Mouse (Mus musculus) C2C12 (cell line): ENCODE measurements around the gene Akap7. TPM values are rescaled to one million over a fixed set of nuclear protein-coding genes. Genes with fewer than 3 reads are reported as not detected.

Experiments
- H3K27me3 ChIP-seq: one replicate; pipeline ENCODE4 v1.6.1; 2011; ENCODE audit not compliant: control insufficient read depth, insufficient read depth, insufficient read length
- H3K36me3 ChIP-seq: one replicate; pipeline ENCODE4 v1.6.1; 2011; ENCODE audit not compliant: control insufficient read depth, insufficient read depth
- H3K4me3 ChIP-seq: one replicate; pipeline ENCODE4 v1.5.1; 2011; ENCODE audit warnings: mild to moderate bottlenecking, control low read depth; ENCODE audit not compliant: poor library complexity, insufficient read depth, severe bottlenecking
- H3K79me2 ChIP-seq: one replicate; pipeline ENCODE4 v1.6.1; 2011; ENCODE audit not compliant: control insufficient read depth, insufficient read depth
- H3K79me3 ChIP-seq: one replicate; pipeline ENCODE4 v1.6.1; 2011; ENCODE audit warnings: low read depth, control low read depth
- H3ac ChIP-seq: one replicate; pipeline ENCODE3; 2011; ENCODE audit warnings: low read depth; ENCODE audit not compliant: control insufficient read depth, insufficient read length
- CEBPB ChIP-seq: IDR thresholded peaks from one replicate; pipeline ENCODE4 v1.6.1; 2011; ENCODE audit warnings: low read depth, mild to moderate bottlenecking, control low read depth, moderate library complexity
- CTCF ChIP-seq: IDR thresholded peaks from one replicate; pipeline ENCODE4 v1.5.1; 2011; ENCODE audit not compliant: control insufficient read depth, insufficient read depth, insufficient read length
- FOSL1 ChIP-seq: IDR thresholded peaks from one replicate; pipeline ENCODE4 v1.8.0; 2011; ENCODE audit warnings: mild to moderate bottlenecking, low read length; ENCODE audit not compliant: poor library complexity, insufficient read depth, severe bottlenecking
- MAX ChIP-seq: IDR thresholded peaks from one replicate; pipeline ENCODE4 v1.6.1; 2011; ENCODE audit warnings: mild to moderate bottlenecking, control low read depth
- MYOD1 ChIP-seq: IDR thresholded peaks from one replicate; pipeline ENCODE4 v1.6.1; 2011; ENCODE audit warnings: low read depth; ENCODE audit not compliant: control insufficient read depth, insufficient read length
- MYOG ChIP-seq: IDR thresholded peaks from one replicate; pipeline ENCODE4 v1.6.1; 2011; ENCODE audit not compliant: control insufficient read depth, insufficient read length; ENCODE audit errors: extremely low read depth
- USF1 ChIP-seq: IDR thresholded peaks from one replicate; pipeline ENCODE4 v1.6.1; 2011; ENCODE audit warnings: low read depth, mild to moderate bottlenecking, control low read depth, moderate library complexity
- polyA plus RNA-seq: library from polyadenylated mRNA; unstranded; fragments of >200 nt; fragmentation: generic; extraction: Trizol; gene quantifications from one replicate; pipeline ENCODE4 v1.2.1, GENCODE M21; 2012; ENCODE audit warnings: missing spikeins

Akap7 gene
- polyA plus RNA-seq, 1 experiment = 4.6 TPM

DNA sequence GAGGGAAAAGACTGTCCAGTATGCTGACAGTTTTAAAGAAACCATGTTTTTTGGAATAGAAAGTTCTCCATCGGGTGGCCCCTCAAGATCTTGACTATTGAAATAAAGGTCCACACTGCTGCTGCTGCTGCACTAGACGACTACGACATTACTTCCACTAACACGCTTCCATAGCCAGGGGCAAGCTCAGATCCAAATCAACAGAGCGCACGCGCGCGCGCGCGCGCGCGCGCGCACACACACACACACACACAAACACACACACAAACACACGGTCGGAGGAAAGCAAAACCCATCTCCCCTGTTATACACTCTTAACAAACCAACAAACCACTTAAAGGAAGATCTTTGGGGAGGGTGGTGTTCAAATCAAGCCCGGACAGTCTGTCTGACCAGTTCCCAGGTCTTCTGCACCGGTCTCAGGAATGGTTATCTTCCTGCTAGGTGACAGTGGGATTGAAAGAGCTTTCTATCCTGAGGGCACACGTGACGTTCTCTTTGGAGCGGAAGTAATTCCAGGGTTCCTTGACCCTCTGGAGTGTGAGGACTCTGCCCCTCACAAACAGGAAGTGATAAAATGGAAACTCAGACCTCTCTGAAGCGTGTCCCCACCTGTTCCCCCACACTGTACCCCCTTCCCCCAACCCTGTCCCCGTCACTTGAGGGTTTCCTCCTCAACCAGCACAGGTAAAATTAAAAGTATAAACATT is 32.9 kb downstream of the Akap7 start:
- no peaks in the 10 kb centered on the region for H3K36me3 ChIP-seq
- no peaks in the 10 kb centered on the region for H3K79me3 ChIP-seq
- no peak for TF ChIP-seq MYOD1
- no peak for TF ChIP-seq CEBPB
- no peak for TF ChIP-seq USF1
- no peak for TF ChIP-seq MAX
- TF ChIP-seq CTCF = no peak
- no peak for TF ChIP-seq FOSL1
- TF ChIP-seq MYOG = no peak
- H3K79me2 ChIP-seq = no peaks in the 10 kb centered on the region
- no peak overlapping the region for H3K4me3 ChIP-seq
- H3K27me3 ChIP-seq = no peaks in the 10 kb centered on the region
- no peak overlapping the region for H3ac ChIP-seq

DNA sequence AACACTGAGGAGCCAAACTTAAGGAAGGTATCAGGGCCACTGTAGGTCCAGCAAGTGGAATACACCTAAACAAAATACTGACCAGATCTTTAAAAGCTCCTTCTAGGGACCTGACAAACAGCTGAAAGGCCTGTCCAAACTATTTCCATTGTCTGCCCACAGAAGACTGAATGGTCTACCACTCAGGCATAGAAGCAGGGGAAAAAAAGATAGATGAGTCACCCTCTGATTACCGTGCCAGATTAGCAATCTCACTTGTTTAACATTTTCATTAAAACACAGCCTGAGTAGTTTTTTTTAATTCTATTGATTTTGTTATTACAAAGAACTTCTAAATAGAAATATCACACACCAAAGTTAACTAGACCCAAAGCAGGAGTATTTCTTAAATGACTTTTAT is 33.9 kb downstream of the Akap7 start:
- H3K27me3 ChIP-seq = no peaks in the 10 kb centered on the region
- no peaks in the 10 kb centered on the region for H3K79me2 ChIP-seq
- no peak overlapping the region for H3K4me3 ChIP-seq
- no peak for TF ChIP-seq FOSL1
- TF ChIP-seq MAX = no peak
- no peak for TF ChIP-seq CTCF
- TF ChIP-seq MYOG = no peak
- no peak for TF ChIP-seq MYOD1
- no peak for TF ChIP-seq CEBPB
- TF ChIP-seq USF1 = no peak
- no peak overlapping the region for H3ac ChIP-seq
- no peaks in the 10 kb centered on the region for H3K36me3 ChIP-seq
- no peaks in the 10 kb centered on the region for H3K79me3 ChIP-seq

DNA sequence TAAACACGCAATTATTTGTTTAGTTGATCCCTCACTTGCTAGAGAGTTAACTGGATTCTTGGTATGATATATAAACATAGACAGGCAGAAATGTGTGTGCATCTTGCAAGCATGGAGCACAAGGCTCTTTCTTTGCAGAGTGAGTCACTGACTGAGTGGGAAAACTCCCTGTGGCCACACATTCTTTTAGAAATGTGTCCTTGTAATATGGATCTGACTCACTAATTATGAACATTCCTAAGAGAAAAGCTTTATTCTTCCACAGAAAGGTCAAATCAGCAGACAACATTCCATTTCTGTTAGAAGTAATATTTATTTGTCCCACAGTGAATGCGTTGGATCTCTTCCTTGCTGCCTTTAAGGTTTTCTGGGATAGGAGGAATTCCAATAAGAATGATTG is 35.9 kb downstream of the Akap7 start:
- H3ac ChIP-seq = no peak overlapping the region
- H3K27me3 ChIP-seq = no peaks in the 10 kb centered on the region
- H3K79me2 ChIP-seq = no peaks in the 10 kb centered on the region
- H3K4me3 ChIP-seq = no peak overlapping the region
- no peaks in the 10 kb centered on the region for H3K79me3 ChIP-seq
- H3K36me3 ChIP-seq = no peaks in the 10 kb centered on the region
- TF ChIP-seq MAX = peak; percentile 88
- TF ChIP-seq FOSL1 = peak; percentile 98
- no peak for TF ChIP-seq MYOG

DNA sequence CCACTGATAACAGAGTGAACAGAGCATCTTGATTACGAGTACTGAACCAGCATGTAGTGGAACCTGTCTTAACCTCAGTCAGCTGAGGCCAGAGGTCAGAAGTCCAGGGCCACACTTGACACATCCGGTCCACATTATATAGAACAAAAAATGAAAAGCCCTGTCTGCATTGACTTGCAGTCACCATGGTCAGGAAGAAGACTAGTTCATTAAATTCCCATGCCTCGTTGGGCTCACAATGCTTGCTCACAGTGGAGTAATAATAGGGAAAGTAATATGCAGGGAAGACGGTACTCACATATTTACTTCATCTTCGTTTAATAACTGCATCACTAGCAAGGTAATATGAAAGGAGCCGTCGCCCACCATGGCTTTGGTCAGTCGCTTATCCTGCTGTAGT is 36.5 kb downstream of the Akap7 start:
- Histone ChIP-seq H3ac (no peak overlapping the region), H3K36me3 (no peaks in the 10 kb centered on the region), H3K4me3 (no peak overlapping the region), H3K79me2 (no peaks in the 10 kb centered on the region), H3K27me3 (no peaks in the 10 kb centered on the region), H3K79me3 (no peaks in the 10 kb centered on the region)
- TF ChIP-seq MYOD1 (no peak), FOSL1 (no peak), CEBPB (no peak), CTCF (no peak), MYOG (no peak), USF1 (no peak)

DNA sequence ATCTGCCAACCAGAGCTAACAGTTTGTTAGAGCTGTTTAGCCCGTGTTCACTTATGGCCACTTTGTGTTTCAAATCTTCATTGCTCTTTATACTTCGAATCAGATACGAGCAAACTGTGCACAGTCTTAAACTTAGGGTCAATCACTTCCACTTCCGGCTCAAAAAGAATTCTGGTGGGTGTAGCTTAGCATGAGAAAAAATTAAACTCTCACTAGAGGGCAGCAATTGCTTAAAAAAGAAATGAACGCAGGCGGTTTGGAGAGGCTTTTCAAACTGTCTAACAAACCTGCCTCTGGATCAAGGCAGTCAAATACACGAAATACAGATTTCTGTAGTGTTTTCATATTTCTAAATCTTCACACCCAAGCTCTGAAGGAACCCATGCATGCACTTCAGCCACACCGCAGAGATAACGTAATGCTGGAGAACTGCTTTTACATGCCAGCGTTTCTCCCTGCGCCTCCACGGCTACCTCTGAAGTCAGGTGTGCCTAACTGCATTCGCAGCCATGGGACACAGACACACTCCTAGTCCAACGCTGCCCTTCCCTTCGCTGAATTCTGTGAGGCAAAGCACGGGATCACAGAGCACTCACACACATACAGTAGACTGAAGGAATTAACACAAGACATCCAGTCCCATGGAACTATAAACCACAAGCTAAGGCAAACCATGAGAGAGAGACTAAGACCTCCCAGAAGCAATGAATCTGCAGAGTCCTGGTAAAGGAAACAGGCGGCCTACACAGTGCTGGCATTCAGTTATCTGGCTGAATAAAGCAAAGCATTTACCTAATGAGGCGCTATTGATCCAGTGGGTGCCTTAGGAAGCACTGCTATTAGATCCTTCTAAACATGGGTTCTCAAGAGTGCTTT is 39.0 kb downstream of the Akap7 start:
- H3ac ChIP-seq = peak overlapping the region; percentile 30
- no peaks in the 10 kb centered on the region for H3K79me3 ChIP-seq
- H3K36me3 ChIP-seq = no peaks in the 10 kb centered on the region
- H3K79me2 ChIP-seq = no peaks in the 10 kb centered on the region
- no peaks in the 10 kb centered on the region for H3K27me3 ChIP-seq
- H3K4me3 ChIP-seq = no peak overlapping the region
- TF ChIP-seq FOSL1 (no peak), USF1 (no peak), MAX (no peak), CEBPB (no peak), MYOG (no peak)

DNA sequence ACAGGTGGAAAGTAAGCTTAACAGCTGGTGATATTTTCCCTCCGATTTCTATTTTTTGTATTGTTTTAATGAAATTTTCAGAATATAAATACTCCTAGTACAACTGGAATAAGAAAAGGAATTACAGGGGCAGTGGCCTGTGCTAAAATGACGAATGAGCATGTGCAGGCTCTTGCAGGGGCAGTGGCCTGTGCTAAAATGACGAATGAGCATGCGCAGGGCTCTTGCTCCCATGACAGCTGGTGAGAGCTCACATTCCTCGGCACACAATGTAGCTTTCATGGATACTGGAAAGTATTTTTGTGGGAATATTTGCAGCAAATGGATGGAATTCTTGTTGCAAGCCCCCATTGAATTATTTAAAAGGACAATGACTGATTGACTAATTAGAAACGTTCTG is 46.5 kb downstream of the Akap7 start:
- Histone ChIP-seq H3K36me3 (no peaks in the 10 kb centered on the region), H3K27me3 (no peaks in the 10 kb centered on the region), H3K4me3 (no peak overlapping the region), H3ac (no peak overlapping the region), H3K79me2 (no peaks in the 10 kb centered on the region), H3K79me3 (no peaks in the 10 kb centered on the region)
- TF ChIP-seq FOSL1 (no peak), USF1 (no peak), MYOD1 (no peak), CTCF (no peak)
